Mouse (Mus musculus) bone marrow macrophage, adult 2 months (primary cell): Measurements from ENCODE around the gene Slc35e4.

Experiments
- CTCF ChIP-seq: IDR thresholded peaks from 2 replicates; pipeline ENCODE4 v1.5.1; 2012; ENCODE audit warnings: low read depth, mild to moderate bottlenecking, low read length, moderate library complexity
- POLR2A ChIP-seq: IDR thresholded peaks from 2 replicates; pipeline ENCODE4 v1.6.1; 2012; ENCODE audit warnings: mild to moderate bottlenecking, low read depth, low read length, borderline replicate concordance

GRCm38 (mm10) chr11:3909236-3909635, 5.2 kb downstream of the Slc35e4 start:
- TF ChIP-seq CTCF (no peak), POLR2A (no peak)
